Mouse (Mus musculus) frontal cortex, postnatal 10 days (tissue): Measurements from ENCODE around the gene Aox3.
A peak's percentile ranks its signal among the peaks of the same experiment; 100 is the strongest.

Experiments used
- DNase-seq, 2 experiments: peaks; one replicate each; pipeline ENCODE4 v3.0.0; 2022; ENCODE audit warnings: low spot score in 2 of 2, mixed read lengths in 1 of 2

Aox3 gene

GRCm38 (mm10) chr1:58112880-58113279 lies at the start of gene Aox3:
Gene Aox3 (plus strand): TSS chr1:58113130.
- peak; percentile 46 to 69 for DNase-seq

- DNase-seq: no peak
These were observed 47.8 kb upstream of the Aox3 start for GRCm38 (mm10) chr1:58065151-58065550.

GRCm38 (mm10) chr1:58065606-58066005 lies 47.3 kb upstream of the Aox3 start:
- no peak for DNase-seq

- no peak for DNase-seq
These were observed 43.7 kb upstream of the Aox3 start for GRCm38 (mm10) chr1:58069181-58069580.

- no peak for DNase-seq
These were observed 42.8 kb upstream of the Aox3 start for GRCm38 (mm10) chr1:58070091-58070490.

- no peak for DNase-seq
These were observed 41.9 kb upstream of the Aox3 start for GRCm38 (mm10) chr1:58071006-58071405.

- no peak for DNase-seq
These were observed 41.4 kb upstream of the Aox3 start for GRCm38 (mm10) chr1:58071509-58071908.

- DNase-seq: no peak
These were observed 40.5 kb upstream of the Aox3 start for GRCm38 (mm10) chr1:58072416-58072815.

GRCm38 (mm10) chr1:58072991-58073730 lies 39.8 kb upstream of the Aox3 start:
- no peak for DNase-seq

- no peak for DNase-seq
These were observed 38.7 kb upstream of the Aox3 start for GRCm38 (mm10) chr1:58074266-58074665.

GRCm38 (mm10) chr1:58077882-58078281 lies 35.0 kb upstream of the Aox3 start:
- no peak for DNase-seq

- DNase-seq: no peak
These were observed 34.5 kb upstream of the Aox3 start for GRCm38 (mm10) chr1:58078390-58078789.

- no peak for DNase-seq
These were observed 33.2 kb upstream of the Aox3 start for GRCm38 (mm10) chr1:58079689-58080088.

GRCm38 (mm10) chr1:58080446-58080845 lies 32.5 kb upstream of the Aox3 start:
- no peak for DNase-seq

GRCm38 (mm10) chr1:58081356-58081755 lies 31.6 kb upstream of the Aox3 start:
- no peak for DNase-seq

GRCm38 (mm10) chr1:58089316-58089715 lies 23.6 kb upstream of the Aox3 start:
- no peak for DNase-seq

- DNase-seq: no peak
These were observed 22.7 kb upstream of the Aox3 start for GRCm38 (mm10) chr1:58090191-58090590.

GRCm38 (mm10) chr1:58091213-58091612 lies 21.7 kb upstream of the Aox3 start:
- DNase-seq: no peak

- no peak for DNase-seq
These were observed 20.9 kb upstream of the Aox3 start for GRCm38 (mm10) chr1:58091992-58092560.

- DNase-seq: no peak
These were observed 15.6 kb upstream of the Aox3 start for GRCm38 (mm10) chr1:58097338-58097737.

- DNase-seq: no peak
These were observed 13.8 kb upstream of the Aox3 start for GRCm38 (mm10) chr1:58099119-58099518.

GRCm38 (mm10) chr1:58101531-58102146 lies 11.3 kb upstream of the Aox3 start:
- no peak for DNase-seq

GRCm38 (mm10) chr1:58102494-58102893 lies 10.4 kb upstream of the Aox3 start:
- no peak for DNase-seq
